Mouse (Mus musculus) G1E (cell line): ENCODE measurements around the gene Ott. TPM values are rescaled to one million over a fixed set of nuclear protein-coding genes. Genes with fewer than 3 reads are reported as not detected.
"Not testable (repeated sequence)": the region's sequence is repeated elsewhere in the genome, so short reads cannot be mapped to it uniquely, and the experiment has no call there.

Experiments
- ATAC-seq: 2 replicates; pipeline ENCODE4 v1.8.0; 2016; ENCODE audit warnings: mild to moderate bottlenecking; ENCODE audit not compliant: insufficient number of reproducible peaks, poor library complexity, low FRiP score, severe bottlenecking; ENCODE audit errors: extremely low read depth
- DNase-seq: peaks from one replicate; pipeline ENCODE4 v3.0.0; 2012; ENCODE audit warnings: low spot score
- H3K27me3 ChIP-seq: 2 replicates; pipeline ENCODE4 v1.6.1; 2012; ENCODE audit warnings: mild to moderate bottlenecking, low read length, inconsistent platforms; ENCODE audit not compliant: insufficient read depth
- H3K36me3 ChIP-seq: replicated peaks from 2 replicates; pipeline ENCODE3; 2012; ENCODE audit warnings: mild to moderate bottlenecking, inconsistent platforms
- H3K4me1 ChIP-seq: 2 replicates; pipeline ENCODE4 v1.6.1; 2012; ENCODE audit warnings: low read depth, low read length, inconsistent platforms, mixed read lengths; ENCODE audit not compliant: insufficient read depth
- H3K4me3 ChIP-seq: 2 replicates; pipeline ENCODE4 v1.5.1; 2012; ENCODE audit warnings: low read depth, mild to moderate bottlenecking, inconsistent platforms, low read length, moderate library complexity, mixed read lengths
- H3K9me3 ChIP-seq: replicated peaks from 2 replicates; pipeline ENCODE4 v1.6.1; 2012; ENCODE audit warnings: inconsistent platforms
- polyA plus RNA-seq: library from polyadenylated mRNA; stranded (reverse); fragments of >175 nt; gene quantifications from 2 replicates; pipeline ENCODE4 v1.2.3, GENCODE M21; 2012
- total RNA-seq, 2 experiments: library from RNA; stranded (forward) in 1 of 2; stranded (reverse) in 1 of 2; fragments of 200-1000 nt in 1 of 2; fragments of >200 nt in 1 of 2; fragmentation: Nextera tagmentation in 1 of 2; gene quantifications; 2 replicates each; pipeline ENCODE4 v1.2.3; 2014 to 2017

Gene Ott
- not detected in 2 replicates for total RNA-seq (2014; fragmentation: Nextera tagmentation)
- not detected in 2 replicates for total RNA-seq (2017)
- polyA plus RNA-seq, result not detected in 2 replicates

- H3K4me3 ChIP-seq, ATAC-seq, H3K27me3 ChIP-seq: not testable (repeated sequence)
Observed at GRCm38 (mm10) chrX:149073982-149074381, at the start of gene Ott. Gene Ott, plus strand, starts transcription at chrX:149074282.

More at GRCm38 (mm10) chrX:149073982-149074381, at the start of gene Ott:
- not testable (repeated sequence) for DNase-seq, H3K9me3 ChIP-seq, H3K36me3 ChIP-seq, H3K4me1 ChIP-seq

Other genes starting within 250 kb of the Ott start
- gene Luzp4, start 216.6 kb upstream of the Ott start, total RNA-seq (2014; fragmentation: Nextera tagmentation), result not detected in 2 replicates
- not detected in 2 replicates for gene Luzp4, start 216.6 kb upstream of the Ott start, total RNA-seq (2017)
- gene Luzp4, start 216.6 kb upstream of the Ott start, polyA plus RNA-seq, result not detected in 2 replicates
- not detected in 2 replicates for gene Gm15093, start 198.1 kb downstream of the Ott start, total RNA-seq (2014; fragmentation: Nextera tagmentation)
- gene Gm15093, start 198.1 kb downstream of the Ott start, total RNA-seq (2017), result 0.16 TPM in 1 of 2 replicates, not detected in the other
- gene Gm15093, start 198.1 kb downstream of the Ott start, polyA plus RNA-seq, result not detected in 2 replicates